7 mouse cellular contexts compared by ENCODE assay signal in the genomic region with DNA sequence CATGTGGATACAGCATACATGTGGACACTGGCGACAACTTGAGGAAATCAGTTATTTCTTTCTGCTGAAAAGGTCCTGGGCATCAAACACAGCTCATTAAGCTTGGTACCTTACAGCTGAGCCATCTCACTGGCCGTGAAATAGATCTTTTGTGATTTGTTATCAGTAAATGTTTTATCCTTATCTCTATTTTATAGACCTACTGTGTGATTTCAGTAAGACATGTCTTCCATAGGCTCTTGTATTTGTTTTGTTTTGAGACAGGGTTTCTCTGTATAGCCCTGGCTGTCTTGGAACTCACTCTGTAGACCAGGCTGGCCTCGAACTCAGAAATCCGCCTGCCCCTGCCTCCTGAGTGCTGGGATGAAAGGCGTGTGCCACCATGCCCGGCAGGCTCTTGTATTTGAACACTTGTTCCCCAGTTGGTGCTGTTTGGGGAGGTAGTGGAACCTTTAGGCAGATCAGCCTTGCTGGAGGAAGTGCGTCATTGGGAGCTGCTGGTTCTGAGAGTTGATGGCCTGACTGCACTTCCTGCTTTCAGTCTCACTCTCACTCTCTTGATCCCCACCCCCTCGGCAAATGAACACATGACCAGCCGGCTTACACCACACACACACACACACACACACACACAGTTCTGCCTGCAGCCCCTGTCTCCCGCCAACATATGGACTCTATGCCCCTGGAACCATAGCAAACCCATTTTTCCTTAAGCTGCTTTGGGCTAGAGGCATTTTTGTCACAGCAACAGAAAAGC. TPM values are rescaled to one million over a fixed set of nuclear protein-coding genes. Genes with fewer than 3 reads are reported as not detected.
A peak's percentile ranks its signal among the peaks of the same experiment; 100 is the strongest.
DNase-seq lines count a peak whose midpoint lies in the region; ATAC-seq lines count a peak whose summit lies in the region.

No protein-coding gene starts in this region.

- WGBS in forebrain, embryonic 15.5 days = 50% methylated on average over 10 of the region's 10 CpGs
- WGBS in liver, embryonic 16.5 days (ENCODE audit: insufficient replicate concordance) = 39% methylated on average over 10 of the region's 10 CpGs
- WGBS in neural tube, embryonic 13.5 days = 49% methylated on average over 10 of the region's 10 CpGs

- H3K9me3 ChIP-seq in forebrain, embryonic 15.5 days = no peaks in the 10 kb centered on the region
- H3K9me3 ChIP-seq in liver, embryonic 16.5 days (replicated peaks; ENCODE audit: control insufficient read depth, low read length) = no peaks in the 10 kb centered on the region
- no peaks in the 10 kb centered on the region for H3K9me3 ChIP-seq in neural tube, embryonic 13.5 days

- H3K36me3 ChIP-seq in forebrain, embryonic 15.5 days = no peaks in the 10 kb centered on the region
- no peaks in the 10 kb centered on the region for H3K36me3 ChIP-seq in liver, embryonic 16.5 days (ENCODE audit: control insufficient read depth, insufficient read depth)
- H3K36me3 ChIP-seq in neural tube, embryonic 13.5 days = no peaks in the 10 kb centered on the region

- peak overlapping the region; percentile 66; the same call in 1 of the 2 replicates for H3K27ac ChIP-seq in forebrain, embryonic 15.5 days (replicated peaks)
- H3K27ac ChIP-seq in liver, embryonic 16.5 days (ENCODE audit: low read length) = no peak overlapping the region
- H3K27ac ChIP-seq in neural tube, embryonic 13.5 days (replicated peaks) = no peak overlapping the region

- H3K4me3 ChIP-seq in forebrain, embryonic 15.5 days = peak overlapping the region; percentile 47
- H3K4me3 ChIP-seq in liver, embryonic 16.5 days (ENCODE audit: low read depth, low read length) = peak overlapping the region; percentile 56
- H3K4me3 ChIP-seq in neural tube, embryonic 13.5 days = peak overlapping the region; percentile 39

- H3K27me3 ChIP-seq in forebrain, embryonic 15.5 days = no peaks in the 10 kb centered on the region
- H3K27me3 ChIP-seq in liver, embryonic 16.5 days (ENCODE audit: control insufficient read depth, insufficient read depth, low read depth, low read length) = no peaks in the 10 kb centered on the region
- H3K27me3 ChIP-seq in neural tube, embryonic 13.5 days = no peaks in the 10 kb centered on the region

- DNase-seq in MEL-GATA-1-ER (ENCODE audit: extremely low read depth, low read depth) = peak; percentile 86
- DNase-seq in induced T-regulatory cell, adult 2 months (ENCODE audit: low read depth) = peak; percentile 94

- H3K9ac ChIP-seq in forebrain, embryonic 15.5 days (replicated peaks) = peak overlapping the region; percentile 58
- no peak overlapping the region for H3K9ac ChIP-seq in liver, embryonic 16.5 days (ENCODE audit: low read depth, low read length)
- H3K9ac ChIP-seq in neural tube, embryonic 13.5 days = no peak overlapping the region

- peaks cover 12% of the 10 kb centered on the region for H3K4me1 ChIP-seq in forebrain, embryonic 15.5 days
- peaks cover 14% of the 10 kb centered on the region for H3K4me1 ChIP-seq in liver, embryonic 16.5 days (ENCODE audit: control insufficient read depth, low read depth, low read length)
- H3K4me1 ChIP-seq in neural tube, embryonic 13.5 days (replicated peaks) = 0 out of 2 replicates have a peak, but pooled peaks cover 6% of the 10 kb centered on the region

- H3K4me2 ChIP-seq in forebrain, embryonic 15.5 days (replicated peaks) = peak overlapping the region; percentile 51
- peak overlapping the region; percentile 65 for H3K4me2 ChIP-seq in liver, embryonic 16.5 days (ENCODE audit: low read depth, low read length)
- H3K4me2 ChIP-seq in neural tube, embryonic 13.5 days = peak overlapping the region; percentile 54

- peak; percentile 97 for ATAC-seq in CD4-positive, CD25-positive, alpha-beta regulatory T cell, adult 4 months
- peak; percentile 71 for ATAC-seq in forebrain, embryonic 15.5 days (replicated peaks)
- ATAC-seq in liver, embryonic 16.5 days (ENCODE audit: low read depth) = peak; percentile 63
- peak; percentile 60 for ATAC-seq in neural tube, embryonic 13.5 days (ENCODE audit: low read depth)
- no peak; the same call in 1 of the 2 replicates for ATAC-seq in erythroid progenitor cell, adult 5-6 weeks (replicated peaks; ENCODE audit: low FRiP score, poor library complexity, severe bottlenecking)

RNA-seq across cellular contexts. Expression of gene Rack1, which starts 12.5 kb away (rescaled TPM):
- polyA plus RNA-seq in CD4-positive, CD25-positive, alpha-beta regulatory T cell, adult 4 months (2017; shearing (Covaris generic)) = 1,000 to 10,000 TPM; 1,099 to 1,661 TPM
- 475 and 481 TPM in 2 replicates for polyA plus RNA-seq in forebrain, embryonic 15.5 days (2015; fragmentation: Nextera tagmentation; extraction: Ambion mirVana)
- polyA plus RNA-seq in liver, embryonic 16.5 days (2015; fragmentation: Nextera tagmentation; extraction: Ambion mirVana) = 395 and 402 TPM in 2 replicates
- 411 and 432 TPM in 2 replicates for polyA plus RNA-seq in neural tube, embryonic 13.5 days (2015; fragmentation: Nextera tagmentation; extraction: Ambion mirVana)
- 648 and 827 TPM in 2 replicates for total RNA-seq in erythroid progenitor cell, adult 5-6 weeks (2015; ENCODE audit: low replicate concordance)
- total RNA-seq in erythroid progenitor cell, adult 5-6 weeks (2017; ENCODE audit: low replicate concordance) = 220 and 369 TPM in 2 replicates

RNA-seq across cellular contexts. Expression of gene Trim41, which starts 29.5 kb away (rescaled TPM):
- 1 to 10 TPM; 2.0 to 3.7 TPM for polyA plus RNA-seq in CD4-positive, CD25-positive, alpha-beta regulatory T cell, adult 4 months (2017; shearing (Covaris generic))
- polyA plus RNA-seq in forebrain, embryonic 15.5 days (2015; fragmentation: Nextera tagmentation; extraction: Ambion mirVana) = 6.0 and 6.3 TPM in 2 replicates
- polyA plus RNA-seq in liver, embryonic 16.5 days (2015; fragmentation: Nextera tagmentation; extraction: Ambion mirVana) = 1.6 and 1.8 TPM in 2 replicates
- polyA plus RNA-seq in neural tube, embryonic 13.5 days (2015; fragmentation: Nextera tagmentation; extraction: Ambion mirVana) = 6.2 and 6.9 TPM in 2 replicates
- total RNA-seq in erythroid progenitor cell, adult 5-6 weeks (2015; ENCODE audit: low replicate concordance) = 8.8 and 10.1 TPM in 2 replicates
- total RNA-seq in erythroid progenitor cell, adult 5-6 weeks (2017; ENCODE audit: low replicate concordance) = 17.5 and 41.5 TPM in 2 replicates

RNA-seq across cellular contexts. Expression of gene Trim7, which starts 38.3 kb away (rescaled TPM):
- 1 to 10 TPM in 1 of 2 experiments, under 1 TPM in 1; 0.77 to 2.1 TPM for polyA plus RNA-seq in CD4-positive, CD25-positive, alpha-beta regulatory T cell, adult 4 months (2017; shearing (Covaris generic))
- 1.4 and 1.7 TPM in 2 replicates for polyA plus RNA-seq in forebrain, embryonic 15.5 days (2015; fragmentation: Nextera tagmentation; extraction: Ambion mirVana)
- 0.11 and 0.14 TPM in 2 replicates for polyA plus RNA-seq in liver, embryonic 16.5 days (2015; fragmentation: Nextera tagmentation; extraction: Ambion mirVana)
- 1.2 TPM in 2 replicates for polyA plus RNA-seq in neural tube, embryonic 13.5 days (2015; fragmentation: Nextera tagmentation; extraction: Ambion mirVana)
- total RNA-seq in erythroid progenitor cell, adult 5-6 weeks (2015; ENCODE audit: low replicate concordance) = 0.42 TPM in 1 of 2 replicates, not detected in the other
- total RNA-seq in erythroid progenitor cell, adult 5-6 weeks (2017; ENCODE audit: low replicate concordance) = 1.0 TPM in 1 of 2 replicates, not detected in the other

RNA-seq across cellular contexts. Expression of gene Gm12184, which starts 38.8 kb away (rescaled TPM):
- polyA plus RNA-seq in CD4-positive, CD25-positive, alpha-beta regulatory T cell, adult 4 months (2017; shearing (Covaris generic)) = 1 to 10 TPM in 1 of 2 experiments, under 1 TPM in 1; 0.92 to 4.1 TPM
- 4.5 and 5.8 TPM in 2 replicates for polyA plus RNA-seq in forebrain, embryonic 15.5 days (2015; fragmentation: Nextera tagmentation; extraction: Ambion mirVana)
- 0.22 and 0.40 TPM in 2 replicates for polyA plus RNA-seq in liver, embryonic 16.5 days (2015; fragmentation: Nextera tagmentation; extraction: Ambion mirVana)
- 3.2 and 4.3 TPM in 2 replicates for polyA plus RNA-seq in neural tube, embryonic 13.5 days (2015; fragmentation: Nextera tagmentation; extraction: Ambion mirVana)
- 2.9 TPM in 1 of 2 replicates, not detected in the other for total RNA-seq in erythroid progenitor cell, adult 5-6 weeks (2015; ENCODE audit: low replicate concordance)
- total RNA-seq in erythroid progenitor cell, adult 5-6 weeks (2017; ENCODE audit: low replicate concordance) = 9.6 TPM in 1 of 2 replicates, not detected in the other
